Comparison of ENCODE assay signal across 17 mouse cellular contexts in the genomic region with DNA sequence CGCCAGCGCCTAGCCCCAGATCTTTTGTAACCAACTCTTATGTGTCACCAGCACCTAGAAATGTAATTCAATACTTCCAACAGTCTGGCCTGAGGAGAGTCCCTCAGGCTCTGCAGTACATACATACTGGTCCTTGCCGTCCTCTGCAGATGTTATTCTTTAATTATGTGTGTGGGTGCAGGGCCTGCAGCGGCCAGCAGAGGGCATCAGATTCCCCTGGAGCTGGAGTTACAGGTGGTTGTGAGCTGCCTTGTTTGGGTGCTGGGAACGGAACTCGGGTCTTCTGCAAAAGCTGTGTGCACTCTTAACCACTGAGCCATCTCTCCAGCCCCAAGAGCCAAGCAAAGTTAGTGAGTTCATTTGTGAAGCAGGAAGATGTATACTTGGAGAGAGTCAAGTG. TPM values are rescaled to one million over a fixed set of nuclear protein-coding genes. Genes with fewer than 3 reads are reported as not detected.
DNase-seq lines count a peak whose midpoint lies in the region; ATAC-seq and TF ChIP-seq lines count a peak whose summit lies in the region.
"Had no signal": no experiment of that assay in that cellular context is flagged by ENCODE, and none has a peak within 500 bp of the region (broad histone marks: within the 10 kb centered on the region; RNA-seq: fewer than 3 reads in every experiment).

No protein-coding gene starts in this region.

- WGBS in intestine, postnatal 0 days = 89% methylated on average over 6 of the region's 6 CpGs
- WGBS in intestine, embryonic 15.5 days = 93% methylated on average over 6 of the region's 6 CpGs
- 89% methylated on average over 6 of the region's 6 CpGs for WGBS in lung, postnatal 0 days

- H3K4me3 ChIP-seq in intestine, postnatal 0 days (ENCODE audit: low read depth, low read length) = no peak overlapping the region
- H3K4me3 ChIP-seq in intestine, embryonic 15.5 days (replicated peaks) = no peak overlapping the region
- H3K4me3 ChIP-seq in lung, postnatal 0 days (ENCODE audit: low read depth, low read length) = no peak overlapping the region
- no peak overlapping the region for H3K4me3 ChIP-seq in MEL (ENCODE audit: control insufficient read depth in 1 of 2, insufficient read depth in 1 of 2, low read depth in 2 of 2, low read length in 2 of 2)
- H3K4me3 ChIP-seq: embryonic facial prominence, embryonic 15.5 days; midbrain, embryonic 15.5 days; neural tube, embryonic 13.5 days had no signal

- no peaks in the 10 kb centered on the region for H3K9me3 ChIP-seq in intestine, postnatal 0 days (ENCODE audit: control insufficient read depth)
- no peaks in the 10 kb centered on the region for H3K9me3 ChIP-seq in intestine, embryonic 15.5 days
- H3K9me3 ChIP-seq in lung, postnatal 0 days (ENCODE audit: low read length) = no peaks in the 10 kb centered on the region
- no peaks in the 10 kb centered on the region for H3K9me3 ChIP-seq in MEL (replicated peaks; ENCODE audit: insufficient read depth, low read length)
- H3K9me3 ChIP-seq: embryonic facial prominence, embryonic 15.5 days; midbrain, embryonic 15.5 days had no signal

- TF ChIP-seq POLR2A in MEL (IDR thresholded peaks at IDR 0.05; ENCODE audit: control insufficient read depth in 1 of 2, insufficient read depth in 1 of 2, low read depth in 1 of 2, low read length in 2 of 2, poor library complexity in 1 of 2) = no peak

- no peak overlapping the region for H3K4me2 ChIP-seq in intestine, postnatal 0 days (replicated peaks; ENCODE audit: low read depth)
- H3K4me2 ChIP-seq in intestine, embryonic 15.5 days (replicated peaks) = no peak overlapping the region
- no peak overlapping the region for H3K4me2 ChIP-seq in lung, postnatal 0 days (replicated peaks; ENCODE audit: low read depth, low read length)
- H3K4me2 ChIP-seq: embryonic facial prominence, embryonic 15.5 days; heart, embryonic 11.5 days; midbrain, embryonic 15.5 days; neural tube, embryonic 13.5 days had no signal

- no peak overlapping the region for H3K27ac ChIP-seq in intestine, postnatal 0 days (ENCODE audit: low read depth, low read length)
- no peak overlapping the region for H3K27ac ChIP-seq in intestine, embryonic 15.5 days
- no peak overlapping the region for H3K27ac ChIP-seq in lung, postnatal 0 days (ENCODE audit: low read length)
- no peak overlapping the region for H3K27ac ChIP-seq in MEL (ENCODE audit: control insufficient read depth, low read depth, low read length)
- H3K27ac ChIP-seq: embryonic facial prominence, embryonic 15.5 days; macrophage; midbrain, embryonic 15.5 days; neural tube, embryonic 13.5 days had no signal

- no peaks in the 10 kb centered on the region for H3K27me3 ChIP-seq in intestine, postnatal 0 days (replicated peaks; ENCODE audit: control insufficient read depth, insufficient read depth, low read length)
- H3K27me3 ChIP-seq in intestine, embryonic 15.5 days (replicated peaks) = no peaks in the 10 kb centered on the region
- no peaks in the 10 kb centered on the region for H3K27me3 ChIP-seq in lung, postnatal 0 days (replicated peaks; ENCODE audit: insufficient read depth, low read length)
- H3K27me3 ChIP-seq in MEL (ENCODE audit: control insufficient read depth in 1 of 2, insufficient read depth in 2 of 2, low read length in 2 of 2) = peaks cover 1 to 5% of the 10 kb centered on the region in 2 experiments; a peak in 2 of 4 replicates
- H3K27me3 ChIP-seq in splenic B cell, adult 2 months (ENCODE audit: control insufficient read depth, insufficient read depth, low read length, poor library complexity, severe bottlenecking) = no peaks in the 10 kb centered on the region
- H3K27me3 ChIP-seq: embryonic facial prominence, embryonic 15.5 days; midbrain, embryonic 15.5 days; neural tube, embryonic 13.5 days had no signal

- no peaks in the 10 kb centered on the region for H3K79me2 ChIP-seq in MEL (ENCODE audit: control insufficient read depth, insufficient read depth, low read length, poor library complexity)

- peak; percentile 28; the same call in 1 of the 2 replicates for TF ChIP-seq RAD21 in MEL (IDR thresholded peaks at IDR 0.05; ENCODE audit: low read depth, low read length)

- no peaks in the 10 kb centered on the region for H3K36me3 ChIP-seq in intestine, postnatal 0 days (ENCODE audit: control insufficient read depth, insufficient read depth)
- no peaks in the 10 kb centered on the region for H3K36me3 ChIP-seq in intestine, embryonic 15.5 days
- H3K36me3 ChIP-seq in lung, postnatal 0 days (ENCODE audit: insufficient read depth, low read length) = no peaks in the 10 kb centered on the region
- H3K36me3 ChIP-seq in MEL (ENCODE audit: control insufficient read depth in 1 of 2, insufficient read depth in 2 of 2, low read length in 2 of 2) = no peaks in the 10 kb centered on the region
- no peaks in the 10 kb centered on the region for H3K36me3 ChIP-seq in splenic B cell, adult 2 months (ENCODE audit: control insufficient read depth, insufficient read depth, low read length, poor library complexity, severe bottlenecking)
- H3K36me3 ChIP-seq: embryonic facial prominence, embryonic 15.5 days; midbrain, embryonic 15.5 days; neural tube, embryonic 13.5 days had no signal

- DNase-seq in lung, postnatal 0 days (ENCODE audit: low spot score) = no peak
- DNase-seq in lung, postnatal 14 days = no peak
- peak; percentile 54 for DNase-seq in MEL (ENCODE audit: low read depth, low spot score)
- peak; percentile 42 for DNase-seq in splenic B cell, adult 2 months (ENCODE audit: low read depth, low spot score)
- DNase-seq in cerebellum, adult 9-10 months = no peak
- DNase-seq: adrenal gland, postnatal 14 days; gastrocnemius, postnatal 10 days; spleen, adult 18-20 months had no signal

- TF ChIP-seq EP300 in lung, postnatal 0 days (IDR thresholded peaks at IDR 0.05) = no peak
- no peak for TF ChIP-seq EP300 in MEL (IDR thresholded peaks at IDR 0.05; ENCODE audit: low read depth in 1 of 2, low read length in 2 of 2)

- peak; percentile 54 for TF ChIP-seq CTCF in intestine, postnatal 0 days (IDR thresholded peaks at IDR 0.05; ENCODE audit: low read depth)
- peak; percentile 41; the same call in 1 of the 2 replicates for TF ChIP-seq CTCF in lung, postnatal 0 days (IDR thresholded peaks at IDR 0.05)
- TF ChIP-seq CTCF in MEL (IDR thresholded peaks at IDR 0.05 in 2 of 3, conservative IDR thresholded peaks at IDR 0.05 in 1 of 3; ENCODE audit: control insufficient read depth in 1 of 3, insufficient read depth in 1 of 3, low read depth in 2 of 3, low read length in 3 of 3, poor library complexity in 1 of 3, severe bottlenecking in 1 of 3) = peak; percentile 58 to 80 (median 61)

- ATAC-seq in intestine, postnatal 0 days = no peak
- no peak for ATAC-seq in intestine, embryonic 15.5 days
- ATAC-seq in lung, postnatal 0 days = no peak
- ATAC-seq: forebrain, embryonic 14.5 days; intestine, embryonic 16.5 days; midbrain, embryonic 15.5 days had no signal

- H3K4me1 ChIP-seq in intestine, postnatal 0 days (replicated peaks; ENCODE audit: control insufficient read depth, insufficient read depth, low read length) = no peaks in the 10 kb centered on the region
- H3K4me1 ChIP-seq in intestine, embryonic 15.5 days (replicated peaks) = no peaks in the 10 kb centered on the region; the same call in 1 of the 2 replicates
- H3K4me1 ChIP-seq in lung, postnatal 0 days (ENCODE audit: insufficient read depth, low read depth, low read length) = no peaks in the 10 kb centered on the region
- peaks cover 0 to 2% of the 10 kb centered on the region in 2 experiments; a peak in 1 of 4 replicates for H3K4me1 ChIP-seq in MEL (ENCODE audit: control insufficient read depth in 1 of 2, insufficient read depth in 2 of 2, low read length in 2 of 2)
- H3K4me1 ChIP-seq: embryonic facial prominence, embryonic 15.5 days; midbrain, embryonic 15.5 days; neural tube, embryonic 13.5 days had no signal

- no peak overlapping the region for H3K9ac ChIP-seq in intestine, postnatal 0 days (ENCODE audit: low read depth, low read length)
- H3K9ac ChIP-seq in intestine, embryonic 15.5 days = no peak overlapping the region
- H3K9ac ChIP-seq in lung, postnatal 0 days (replicated peaks; ENCODE audit: low read depth) = no peak overlapping the region
- H3K9ac ChIP-seq in MEL (ENCODE audit: control insufficient read depth, low read depth, low read length, poor library complexity, severe bottlenecking) = no peak overlapping the region
- H3K9ac ChIP-seq: embryonic facial prominence, embryonic 15.5 days; midbrain, embryonic 15.5 days; neural tube, embryonic 13.5 days had no signal

TF ChIP-seq in MEL, 35 proteins besides CTCF, POLR2A, EP300 and RAD21:
- TF ChIP-seq SMC3 (IDR thresholded peaks at IDR 0.05; ENCODE audit: low read depth, low read length) = peak; percentile 55
- no peak for TF ChIP-seq MXI1 (IDR thresholded peaks at IDR 0.05; ENCODE audit: low read depth, low read length)

RNA-seq across cellular contexts. Expression of a gene that starts 18.6 kb away (rescaled TPM):
- 22.7 and 24.2 TPM in 2 replicates for polyA plus RNA-seq in intestine, postnatal 0 days (2015; fragmentation: Nextera tagmentation; extraction: Ambion mirVana)
- polyA plus RNA-seq in intestine, embryonic 15.5 days (2015; fragmentation: Nextera tagmentation; extraction: Ambion mirVana) = 18.5 and 21.1 TPM in 2 replicates
- polyA plus RNA-seq in lung, postnatal 0 days (2015; fragmentation: Nextera tagmentation; extraction: Ambion mirVana) = 10.8 and 12.0 TPM in 2 replicates
- 17.2 and 22.7 TPM in 2 replicates for total RNA-seq in MEL (2012; rRNA removed)
- polyA plus RNA-seq in MEL (2012; ENCODE audit: insufficient read depth in 1 of 2, insufficient read length in 2 of 2, low read depth in 1 of 2, low replicate concordance in 2 of 2, missing spikeins in 1 of 2) = 10 to 100 TPM in 1 of 2 experiments, not detected in 1; 23.0 TPM

RNA-seq across cellular contexts. Expression of a gene that starts 40.7 kb away (rescaled TPM):
- polyA plus RNA-seq in intestine, postnatal 0 days (2015; fragmentation: Nextera tagmentation; extraction: Ambion mirVana) = 181 and 191 TPM in 2 replicates
- polyA plus RNA-seq in intestine, embryonic 15.5 days (2015; fragmentation: Nextera tagmentation; extraction: Ambion mirVana) = 381 and 414 TPM in 2 replicates
- polyA plus RNA-seq in lung, postnatal 0 days (2015; fragmentation: Nextera tagmentation; extraction: Ambion mirVana) = 152 and 167 TPM in 2 replicates
- 894 and 908 TPM in 2 replicates for total RNA-seq in MEL (2012; rRNA removed)
- polyA plus RNA-seq in MEL (2012; ENCODE audit: insufficient read depth in 1 of 2, insufficient read length in 2 of 2, low read depth in 1 of 2, low replicate concordance in 2 of 2, missing spikeins in 1 of 2) = 1,000 to 10,000 TPM in 1 of 2 experiments, 100 to 1,000 TPM in 1; 184 to 1,104 TPM

RNA-seq across cellular contexts. Expression of a gene that starts 53.6 kb away (rescaled TPM):
- 98.2 and 101 TPM in 2 replicates for polyA plus RNA-seq in intestine, postnatal 0 days (2015; fragmentation: Nextera tagmentation; extraction: Ambion mirVana)
- polyA plus RNA-seq in intestine, embryonic 15.5 days (2015; fragmentation: Nextera tagmentation; extraction: Ambion mirVana) = 172 and 184 TPM in 2 replicates
- 60.1 and 67.2 TPM in 2 replicates for polyA plus RNA-seq in lung, postnatal 0 days (2015; fragmentation: Nextera tagmentation; extraction: Ambion mirVana)
- total RNA-seq in MEL (2012; rRNA removed) = 588 and 649 TPM in 2 replicates
- 1,000 to 10,000 TPM in 1 of 2 experiments, 100 to 1,000 TPM in 1; 739 to 6,489 TPM for polyA plus RNA-seq in MEL (2012; ENCODE audit: insufficient read depth in 1 of 2, insufficient read length in 2 of 2, low read depth in 1 of 2, low replicate concordance in 2 of 2, missing spikeins in 1 of 2)

Comparison
In these comparisons a context has a peak if more than half of its experiments do, and no peak if none do; other contexts are left out.
1. DNase-seq: peak in MEL (single experiment) and splenic B cell, adult 2 months (single experiment); none in lung, postnatal 0 days (single experiment), lung, postnatal 14 days (single experiment) and cerebellum, adult 9-10 months (single experiment).
2. Peak in every context shown above with its lines, with median percentiles within 50 percentile points of each other: CTCF ChIP-seq.